Mouse (Mus musculus): ENCODE results near the gene Mef2b. TPM values are rescaled to one million over a fixed set of nuclear protein-coding genes. Genes with fewer than 3 reads are reported as not detected.
A peak's percentile ranks its signal among the peaks of the same experiment; 100 is the strongest.

Gene Mef2b
- polyA plus RNA-seq, 2 experiments: 0.04 TPM; not detected in 1

DNA sequence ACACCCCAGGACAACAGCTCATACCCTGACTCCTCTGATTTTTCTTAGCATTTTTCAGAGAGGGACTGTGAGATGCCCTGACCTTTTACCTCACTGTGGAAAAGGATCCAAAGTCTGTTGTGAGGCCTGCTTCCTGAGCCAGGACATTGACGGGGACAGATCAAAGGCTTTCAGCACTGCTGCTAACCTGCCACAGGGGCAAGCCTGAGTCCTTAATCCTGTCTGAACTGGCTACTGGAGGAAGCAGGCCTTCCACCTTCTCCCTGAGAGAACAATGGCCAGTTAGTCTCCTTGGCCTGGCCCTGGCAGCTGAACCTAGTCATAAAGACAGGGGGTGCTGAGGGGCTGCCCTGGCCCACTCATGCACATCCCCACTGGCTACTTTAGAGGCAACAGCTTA lies 68.6 kb downstream of the Mef2b start:
- Histone ChIP-seq H3K4me2 (ENCODE audit: low read depth) (no peak overlapping the region), H3K4me1 (replicated peaks; ENCODE audit: control insufficient read depth in 2 of 2, insufficient read depth in 2 of 2, low read length in 1 of 2) (peaks cover 12 to 20% of the 10 kb centered on the region in 2 experiments), H3K9me3 (ENCODE audit: control insufficient read depth, low read length) (no peaks in the 10 kb centered on the region), H3K9ac (replicated peaks) (no peak overlapping the region), H3K36me3 (replicated peaks; ENCODE audit: control insufficient read depth, insufficient read depth, low read depth) (no peaks in the 10 kb centered on the region), H3K4me3 (ENCODE audit: insufficient read depth in 1 of 2, low read depth in 2 of 2, low read length in 2 of 2) (no peak overlapping the region), H3K27ac (no peak overlapping the region), H3K27me3 (ENCODE audit: control insufficient read depth, insufficient read depth, low read length) (no peaks in the 10 kb centered on the region)
- DNase-seq (ENCODE audit: low read depth in 3 of 3, low spot score in 3 of 3): no peak
- ATAC-seq (ENCODE audit: insufficient read depth): no peak
- TF ChIP-seq EP300 (IDR thresholded peaks at IDR 0.05; ENCODE audit: low read depth) (no peak), CTCF (IDR thresholded peaks at IDR 0.05; ENCODE audit: low read depth) (no peak)
- WGBS (ENCODE audit: insufficient replicate concordance): 67% methylated on average over 1 of the region's 1 CpGs

DNA sequence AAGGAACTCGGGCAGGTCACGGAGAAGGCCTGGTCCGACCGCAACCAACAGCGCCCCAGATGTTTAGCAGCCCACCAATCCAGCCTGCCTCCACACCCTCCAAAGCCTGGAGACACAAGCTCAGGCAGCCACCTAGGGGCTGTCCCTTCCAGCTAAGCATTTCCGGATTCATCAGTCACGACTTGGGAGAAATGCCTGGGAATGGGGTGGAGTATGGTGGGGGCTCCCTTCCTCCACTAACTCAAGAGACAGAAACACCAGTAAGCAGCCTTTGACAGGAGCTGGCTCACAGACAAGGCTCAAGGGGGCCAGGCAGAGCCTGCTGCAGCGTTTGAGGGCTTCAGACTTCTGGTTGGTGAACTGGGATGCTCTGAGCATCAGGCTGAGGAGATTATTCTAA lies 71.0 kb downstream of the Mef2b start:
- whole genome bisulfite sequencing (ENCODE audit: insufficient replicate concordance): 57% methylated on average over 8 of the region's 8 CpGs
- H3K36me3 ChIP-seq (replicated peaks; ENCODE audit: control insufficient read depth, insufficient read depth, low read depth): no peaks in the 10 kb centered on the region
- no peak for DNase-seq (ENCODE audit: low read depth in 3 of 3, low spot score in 3 of 3)
- no peaks in the 10 kb centered on the region for H3K9me3 ChIP-seq (ENCODE audit: control insufficient read depth, low read length)
- TF ChIP-seq CTCF (IDR thresholded peaks at IDR 0.05; ENCODE audit: low read depth): no peak
- no peak for TF ChIP-seq EP300 (IDR thresholded peaks at IDR 0.05; ENCODE audit: low read depth)
- peak overlapping the region; percentile 20; the same call in 1 of the 2 replicates for H3K9ac ChIP-seq (replicated peaks)
- peak overlapping the region in 1 of 2 experiments; percentile 80; a peak in 1 of 4 replicates for H3K4me3 ChIP-seq (ENCODE audit: insufficient read depth in 1 of 2, low read depth in 2 of 2, low read length in 2 of 2)
- H3K27ac ChIP-seq: no peak overlapping the region
- H3K4me1 ChIP-seq (replicated peaks; ENCODE audit: control insufficient read depth in 2 of 2, insufficient read depth in 2 of 2, low read length in 1 of 2): peaks cover 14 to 19% of the 10 kb centered on the region in 2 experiments
- ATAC-seq (ENCODE audit: insufficient read depth): no peak
- H3K4me2 ChIP-seq (ENCODE audit: low read depth): peak overlapping the region; percentile 97
- no peaks in the 10 kb centered on the region for H3K27me3 ChIP-seq (ENCODE audit: control insufficient read depth, insufficient read depth, low read length)

DNA sequence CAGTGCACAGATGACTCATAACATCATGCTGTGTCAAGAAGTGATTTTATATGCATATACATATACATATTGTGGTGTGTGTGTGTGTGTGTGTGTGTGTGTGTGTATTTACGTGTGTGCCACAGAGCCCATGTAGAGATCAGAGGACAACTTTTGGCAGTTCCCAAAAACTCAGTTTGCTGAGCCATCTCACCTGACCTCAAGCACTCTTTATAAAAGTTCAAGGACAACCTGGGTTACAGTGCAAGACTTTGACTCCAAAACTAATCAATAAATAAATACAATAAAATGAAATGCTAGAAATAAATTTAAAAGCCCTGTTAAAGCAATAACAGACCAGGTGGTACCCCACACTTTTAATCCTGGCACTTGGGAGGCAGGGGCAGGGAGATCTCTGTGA lies 71.8 kb downstream of the Mef2b start:
- WGBS (ENCODE audit: insufficient replicate concordance): 57% methylated on average over 1 of the region's 1 CpGs
- H3K27ac ChIP-seq: no peak overlapping the region
- H3K4me2 ChIP-seq (ENCODE audit: low read depth): peak overlapping the region; percentile 97
- DNase-seq (ENCODE audit: low read depth in 3 of 3, low spot score in 3 of 3): no peak
- no peaks in the 10 kb centered on the region for H3K9me3 ChIP-seq (ENCODE audit: control insufficient read depth, low read length)
- no peaks in the 10 kb centered on the region for H3K36me3 ChIP-seq (replicated peaks; ENCODE audit: control insufficient read depth, insufficient read depth, low read depth)
- H3K9ac ChIP-seq (replicated peaks): peak overlapping the region; percentile 87
- TF ChIP-seq EP300 (IDR thresholded peaks at IDR 0.05; ENCODE audit: low read depth) (no peak), CTCF (IDR thresholded peaks at IDR 0.05; ENCODE audit: low read depth) (no peak)
- H3K4me1 ChIP-seq (replicated peaks; ENCODE audit: control insufficient read depth in 2 of 2, insufficient read depth in 2 of 2, low read length in 1 of 2): peaks cover 14 to 19% of the 10 kb centered on the region in 2 experiments
- H3K4me3 ChIP-seq (ENCODE audit: insufficient read depth in 1 of 2, low read depth in 2 of 2, low read length in 2 of 2): peak overlapping the region; percentile 73 to 80
- no peaks in the 10 kb centered on the region for H3K27me3 ChIP-seq (ENCODE audit: control insufficient read depth, insufficient read depth, low read length)
- no peak for ATAC-seq (ENCODE audit: insufficient read depth)

DNA sequence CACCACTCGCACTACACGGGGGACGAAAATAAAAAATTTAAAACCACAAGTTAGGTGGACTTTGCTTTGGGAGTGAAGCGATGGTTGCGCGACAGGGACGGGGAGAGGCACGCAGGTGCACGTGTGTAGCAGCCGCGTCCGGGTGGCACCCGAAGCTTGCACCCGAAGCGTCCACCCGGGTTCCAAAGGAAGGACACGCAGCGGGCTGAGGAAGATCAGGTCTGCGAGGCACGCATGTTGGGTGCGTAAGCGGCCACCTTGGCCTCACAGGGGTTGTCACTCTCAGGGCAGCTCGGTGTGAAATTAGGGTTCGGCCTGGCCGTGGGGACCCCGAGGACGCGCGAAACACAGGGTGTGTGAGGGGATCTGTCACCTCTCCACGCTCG lies 72.2 kb downstream of the Mef2b start:
- DNase-seq (ENCODE audit: low read depth in 3 of 3, low spot score in 3 of 3) (peak in 1 of 3 experiments; percentile 36), ATAC-seq (ENCODE audit: insufficient read depth) (no peak)
- Histone ChIP-seq H3K4me1 (replicated peaks; ENCODE audit: control insufficient read depth in 2 of 2, insufficient read depth in 2 of 2, low read length in 1 of 2) (peaks cover 14 to 19% of the 10 kb centered on the region in 2 experiments), H3K9me3 (ENCODE audit: control insufficient read depth, low read length) (no peaks in the 10 kb centered on the region), H3K4me2 (ENCODE audit: low read depth) (peak overlapping the region; percentile 97), H3K27me3 (ENCODE audit: control insufficient read depth, insufficient read depth, low read length) (no peaks in the 10 kb centered on the region), H3K36me3 (replicated peaks; ENCODE audit: control insufficient read depth, insufficient read depth, low read depth) (no peaks in the 10 kb centered on the region), H3K4me3 (ENCODE audit: insufficient read depth in 1 of 2, low read depth in 2 of 2, low read length in 2 of 2) (peak overlapping the region; percentile 73 to 80), H3K9ac (replicated peaks) (peak overlapping the region; percentile 87), H3K27ac (peak overlapping the region; percentile 55)
- TF ChIP-seq CTCF (IDR thresholded peaks at IDR 0.05; ENCODE audit: low read depth) (no peak), EP300 (IDR thresholded peaks at IDR 0.05; ENCODE audit: low read depth) (no peak)
- WGBS (ENCODE audit: insufficient replicate concordance): 1% methylated on average over 31 of the region's 31 CpGs

- H3K36me3 ChIP-seq (replicated peaks; ENCODE audit: control insufficient read depth, insufficient read depth, low read depth): no peaks in the 10 kb centered on the region
- 0 out of 2 replicates have a peak, but pooled peaks have one; percentile 11 for TF ChIP-seq CTCF (IDR thresholded peaks at IDR 0.05; ENCODE audit: low read depth)
- TF ChIP-seq EP300 (IDR thresholded peaks at IDR 0.05; ENCODE audit: low read depth): no peak
- H3K9ac ChIP-seq (replicated peaks): peak within 1 kb of the TSS; percentile 87
- peaks cover 14 to 19% of the 10 kb centered on the region in 2 experiments for H3K4me1 ChIP-seq (replicated peaks; ENCODE audit: control insufficient read depth in 2 of 2, insufficient read depth in 2 of 2, low read length in 1 of 2)
- peak; percentile 99 for DNase-seq (ENCODE audit: low read depth in 3 of 3, low spot score in 3 of 3)
- under 1% methylated on average over 66 of the region's 66 CpGs for WGBS (ENCODE audit: insufficient replicate concordance)
- H3K9me3 ChIP-seq (ENCODE audit: control insufficient read depth, low read length): no peaks in the 10 kb centered on the region
- ATAC-seq (ENCODE audit: insufficient read depth): peak; percentile 92
- H3K27me3 ChIP-seq (ENCODE audit: control insufficient read depth, insufficient read depth, low read length): no peaks in the 10 kb centered on the region
- peak within 1 kb of the TSS; percentile 97 for H3K4me2 ChIP-seq (ENCODE audit: low read depth)
- H3K4me3 ChIP-seq (ENCODE audit: insufficient read depth in 1 of 2, low read depth in 2 of 2, low read length in 2 of 2): peak within 1 kb of the TSS; percentile 73 to 80
- H3K27ac ChIP-seq: peak within 1 kb of the TSS; percentile 89
Observed at GRCm38 (mm10) chr8:70212112-70213055, 72.9 kb downstream of the Mef2b start, which contains the start of gene Slc25a42. Gene Slc25a42 (minus strand): TSS chr8:70212305.

Data from liver, embryonic 14.5 days (tissue).